Mouse (Mus musculus) heart, embryonic 11.5 days (tissue): ENCODE data around the gene Olfr56. TPM values are rescaled to one million over a fixed set of nuclear protein-coding genes. Genes with fewer than 3 reads are reported as not detected.
"Not testable (repeated sequence)": the region's sequence is repeated elsewhere in the genome, so short reads cannot be mapped to it uniquely, and the experiment has no call there.

ENCODE experiments used
- ATAC-seq: fragments of 200-750 bp; cut with Nextera tagmentation; replicated peaks from 2 replicates; pipeline ENCODE4 v1.8.0; 2017; ENCODE audit warnings: moderate library complexity; ENCODE audit not compliant: insufficient number of reproducible peaks, low FRiP score, low TSS enrichment
- H3K27ac ChIP-seq: fragments of 300-500 bp; sonication (generic); 2 replicates; pipeline ENCODE4 v1.5.1; 2014; ENCODE audit warnings: mild to moderate bottlenecking, low read depth, low read length
- H3K27me3 ChIP-seq: fragments of 300-500 bp; sonication (generic); 2 replicates; pipeline ENCODE4 v1.6.1; 2014; ENCODE audit warnings: mild to moderate bottlenecking, low read length, mixed read lengths; ENCODE audit not compliant: control insufficient read depth, insufficient read depth
- H3K36me3 ChIP-seq: fragments of 300-500 bp; sonication (generic); 2 replicates; pipeline ENCODE4 v1.6.1; 2014; ENCODE audit warnings: mild to moderate bottlenecking, low read length, moderate library complexity, mixed read lengths; ENCODE audit not compliant: control insufficient read depth, insufficient read depth
- H3K4me1 ChIP-seq: fragments of 300-500 bp; sonication (generic); 2 replicates; pipeline ENCODE4 v1.6.1; 2014; ENCODE audit warnings: low read length; ENCODE audit not compliant: control insufficient read depth, insufficient read depth
- H3K4me2 ChIP-seq: fragments of 300-500 bp; sonication (generic); 2 replicates; pipeline ENCODE4 v1.6.1; 2014; ENCODE audit warnings: mild to moderate bottlenecking, moderate library complexity
- H3K4me3 ChIP-seq: fragments of 300-500 bp; sonication (generic); 2 replicates; pipeline ENCODE4 v1.5.1; 2014; ENCODE audit warnings: low read depth, low read length
- H3K9ac ChIP-seq: fragments of 300-500 bp; sonication (generic); 2 replicates; pipeline ENCODE4 v1.6.1; 2014; ENCODE audit warnings: mild to moderate bottlenecking, low read depth, low read length, moderate library complexity
- H3K9me3 ChIP-seq: fragments of 300-500 bp; sonication (generic); replicated peaks from 2 replicates; pipeline ENCODE4 v1.6.1; 2016; ENCODE audit warnings: low read length; ENCODE audit not compliant: control insufficient read depth
- WGBS: fragments of 180-500 bp; shearing (Covaris S2); extraction: QIAGEN DNeasy Blood & Tissue Kit; methylation state at CpG from one replicate; pipeline ENCODE4 v1.1.7; 2014; ENCODE audit not compliant: insufficient replicate concordance; 5-methylcytosine and 5-hydroxymethylcytosine counted together
- polyA plus RNA-seq: library from polyadenylated mRNA; unstranded; fragments of >200 nt; fragmentation: Nextera tagmentation; extraction: Ambion mirVana; gene quantifications from 2 replicates; pipeline ENCODE4 v1.2.1, GENCODE M21; 2014

The Olfr56 gene
- polyA plus RNA-seq, 1 experiment from 2014 or later: not detected

GRCm38 (mm10) chr11:48982848-48983247 lies 4.2 kb downstream of the Olfr56 start:
- not testable (repeated sequence) for H3K4me1 ChIP-seq, H3K36me3 ChIP-seq, H3K4me3 ChIP-seq, H3K27ac ChIP-seq, ATAC-seq, H3K4me2 ChIP-seq, H3K27me3 ChIP-seq, H3K9ac ChIP-seq, H3K9me3 ChIP-seq
- no CpG with 5 or more reads among the region's 3 CpGs for WGBS

- WGBS: 75% methylated on average over 2 of the region's 3 CpGs
- not testable (repeated sequence) for ATAC-seq, H3K9ac ChIP-seq, H3K9me3 ChIP-seq, H3K4me1 ChIP-seq, H3K27ac ChIP-seq, H3K4me3 ChIP-seq, H3K36me3 ChIP-seq, H3K27me3 ChIP-seq, H3K4me2 ChIP-seq
These were observed 9.5 kb downstream of the Olfr56 start for GRCm38 (mm10) chr11:48988219-48988618.

- H3K9me3 ChIP-seq, H3K27me3 ChIP-seq, H3K4me3 ChIP-seq, H3K36me3 ChIP-seq, H3K9ac ChIP-seq, H3K4me1 ChIP-seq, ATAC-seq, H3K27ac ChIP-seq, H3K4me2 ChIP-seq: not testable (repeated sequence)
- WGBS: 76% methylated on average over 1 of the region's 2 CpGs
These were observed 11.3 kb downstream of the Olfr56 start for GRCm38 (mm10) chr11:48989981-48990380.

- not testable (repeated sequence) for ATAC-seq, H3K9me3 ChIP-seq, H3K4me2 ChIP-seq
These were observed 13.2 kb downstream of the Olfr56 start, which contains the start of gene Gm12185 for GRCm38 (mm10) chr11:48991740-48992520. Gene Gm12185, minus strand, starts transcription at chr11:48992226.

GRCm38 (mm10) chr11:48993296-48993695 lies 14.6 kb downstream of the Olfr56 start:
- WGBS: 15% methylated on average over 10 of the region's 10 CpGs
- not testable (repeated sequence) for H3K4me2 ChIP-seq, H3K9ac ChIP-seq, H3K4me1 ChIP-seq, H3K27me3 ChIP-seq, H3K9me3 ChIP-seq, ATAC-seq, H3K4me3 ChIP-seq, H3K27ac ChIP-seq, H3K36me3 ChIP-seq

More at GRCm38 (mm10) chr11:48991740-48992520, 13.2 kb downstream of the Olfr56 start, which contains the start of gene Gm12185:
- H3K27ac ChIP-seq, H3K36me3 ChIP-seq, H3K27me3 ChIP-seq, H3K4me1 ChIP-seq, H3K9ac ChIP-seq, H3K4me3 ChIP-seq: not testable (repeated sequence)
- WGBS: 48% methylated on average over 4 of the region's 4 CpGs

- WGBS: 42% methylated on average over 2 of the region's 2 CpGs
- not testable (repeated sequence) for H3K27me3 ChIP-seq, H3K4me2 ChIP-seq, H3K27ac ChIP-seq, ATAC-seq, H3K9ac ChIP-seq, H3K36me3 ChIP-seq, H3K9me3 ChIP-seq, H3K4me1 ChIP-seq, H3K4me3 ChIP-seq
These were observed 15.3 kb downstream of the Olfr56 start, which contains the start of gene Tgtp1 for GRCm38 (mm10) chr11:48994018-48994417. Gene Tgtp1, minus strand, starts transcription at chr11:48994172.

GRCm38 (mm10) chr11:49000411-49000810 lies 21.7 kb downstream of the Olfr56 start:
- WGBS: 55% methylated on average over 1 of the region's 1 CpGs
- H3K27me3 ChIP-seq, H3K4me1 ChIP-seq, H3K9me3 ChIP-seq, H3K36me3 ChIP-seq, ATAC-seq, H3K27ac ChIP-seq, H3K4me3 ChIP-seq, H3K9ac ChIP-seq, H3K4me2 ChIP-seq: not testable (repeated sequence)

GRCm38 (mm10) chr11:49006317-49006716 lies 27.6 kb downstream of the Olfr56 start:
- ATAC-seq, H3K36me3 ChIP-seq, H3K27ac ChIP-seq, H3K9me3 ChIP-seq, H3K4me1 ChIP-seq, H3K9ac ChIP-seq, H3K4me3 ChIP-seq, H3K4me2 ChIP-seq, H3K27me3 ChIP-seq: not testable (repeated sequence)
- 43% methylated on average over 2 of the region's 2 CpGs for WGBS

GRCm38 (mm10) chr11:49006785-49007184 lies 28.1 kb downstream of the Olfr56 start:
- WGBS: 25% methylated on average over 1 of the region's 1 CpGs
- H3K9me3 ChIP-seq, H3K27ac ChIP-seq, H3K4me2 ChIP-seq, H3K4me3 ChIP-seq, H3K9ac ChIP-seq, H3K4me1 ChIP-seq, ATAC-seq, H3K36me3 ChIP-seq, H3K27me3 ChIP-seq: not testable (repeated sequence)
